Mouse (Mus musculus) granulocyte monocyte progenitor cell, adult 5-6 weeks (primary cell): ENCODE measurements around the gene Acot4. TPM values are rescaled to one million over a fixed set of nuclear protein-coding genes. Genes with fewer than 3 reads are reported as not detected.
"Not testable (repeated sequence)": the region's sequence is repeated elsewhere in the genome, so short reads cannot be mapped to it uniquely, and the experiment has no call there.

Experiments used
- ATAC-seq: replicated peaks from 2 replicates; pipeline ENCODE4 v1.8.0; 2016; ENCODE audit warnings: mild to moderate bottlenecking, moderate TSS enrichment, inconsistent platforms; ENCODE audit not compliant: poor library complexity, severe bottlenecking
- total RNA-seq, 2 experiments: library from RNA; stranded (forward) in 1 of 2; stranded (reverse) in 1 of 2; fragments of 200-712, 200-1000 nt in 1 of 2; fragments of >200 nt in 1 of 2; fragmentation: Nextera tagmentation in 1 of 2; gene quantifications; 2 replicates each; pipeline ENCODE4 v1.2.3; 2014 to 2017

Gene Acot4
- total RNA-seq, 2 experiments from 2014 or later = 0.13 TPM; not detected in 1

DNA sequence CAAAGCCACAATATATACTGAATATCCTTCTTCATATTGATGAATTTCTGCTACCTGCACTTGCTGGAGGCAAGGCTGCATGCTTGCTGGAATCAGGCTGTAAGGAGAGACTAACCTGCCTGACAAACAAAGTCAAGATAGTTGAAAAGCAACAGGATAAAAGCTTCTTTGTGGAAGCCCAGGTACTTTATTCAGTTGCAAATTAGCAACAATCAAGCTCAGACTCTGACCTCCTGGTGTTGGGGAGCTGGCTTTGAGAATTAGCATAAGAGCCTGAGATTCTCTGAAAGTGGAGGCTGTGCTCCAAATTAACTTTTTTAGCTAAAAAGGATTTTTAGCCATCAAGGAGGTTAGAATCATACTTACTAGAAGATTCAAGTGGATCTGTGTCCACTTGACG is 9.1 kb upstream of the Acot4 start:
- not testable (repeated sequence) for ATAC-seq

DNA sequence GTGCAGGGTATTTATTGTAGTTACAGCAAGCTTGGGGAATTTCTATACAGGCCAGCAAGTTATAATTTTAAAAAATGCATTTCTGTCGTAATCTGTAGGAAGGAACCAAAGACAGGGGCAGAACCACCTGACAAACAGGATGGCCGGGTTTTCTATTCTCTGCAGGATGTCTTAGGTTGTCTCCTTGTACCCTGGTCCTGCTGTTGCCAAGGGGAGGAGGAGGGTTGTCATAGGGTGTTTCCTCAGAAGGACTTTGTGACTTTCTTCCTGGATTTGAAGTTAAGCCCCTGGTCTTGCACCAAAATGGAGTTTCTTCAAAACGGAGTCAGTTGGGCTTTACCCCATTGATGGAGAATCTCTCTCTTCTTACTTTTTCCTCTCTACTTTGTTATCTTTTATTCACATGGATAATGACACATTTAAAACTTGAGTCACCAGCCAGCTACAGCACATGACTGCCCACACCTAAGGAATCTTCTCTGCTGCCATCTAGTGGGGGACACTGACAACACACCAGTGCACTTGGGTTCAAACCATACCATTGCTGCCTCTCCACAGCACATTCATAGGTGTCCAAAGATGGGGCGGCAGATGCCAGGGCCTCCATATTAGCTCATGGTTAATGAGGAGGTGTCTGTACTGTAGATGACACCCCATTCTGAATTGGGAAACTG is 7.4 kb upstream of the Acot4 start:
- ATAC-seq = peak; percentile 91

DNA sequence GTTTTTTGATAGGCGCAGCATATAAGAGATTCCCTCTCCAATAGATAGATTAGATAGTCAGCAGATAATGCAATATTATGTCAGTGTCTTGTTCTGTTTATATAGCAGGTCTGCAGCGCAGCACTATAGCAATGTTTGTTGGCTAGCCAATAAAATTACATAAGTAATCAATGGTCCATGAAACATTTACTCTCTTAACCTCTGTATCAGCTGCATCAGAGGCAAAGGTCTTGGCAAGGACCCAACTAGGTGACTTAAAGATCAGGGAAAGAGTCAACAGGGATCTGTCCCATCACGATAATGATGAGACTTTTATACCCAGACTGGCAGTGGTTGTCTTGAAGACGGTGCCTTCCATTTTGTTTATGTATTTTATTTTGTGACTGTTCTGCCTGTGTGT is 5.3 kb upstream of the Acot4 start:
- ATAC-seq = no peak

DNA sequence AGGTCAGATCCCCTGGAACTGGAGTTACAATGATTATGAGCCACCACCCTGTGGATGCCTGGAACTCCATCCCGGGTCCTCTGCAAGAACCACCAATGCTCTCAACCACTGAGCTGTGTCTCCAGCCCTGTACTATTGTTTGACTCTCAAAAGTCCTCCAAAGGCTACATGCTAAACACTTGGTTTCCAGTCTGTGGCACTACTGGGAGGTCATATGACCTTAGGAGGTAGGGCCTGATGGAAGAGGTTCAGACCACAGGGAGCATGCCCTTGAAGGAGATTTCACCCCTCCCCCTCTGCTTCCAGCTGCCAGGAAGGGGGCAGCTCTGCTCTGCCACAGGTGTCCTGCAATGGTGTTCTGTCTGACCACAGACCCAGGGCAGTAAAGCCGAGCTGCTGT is 4.9 kb upstream of the Acot4 start:
- 0 out of 2 replicates have a peak, but pooled peaks have one; percentile 9 for ATAC-seq

DNA sequence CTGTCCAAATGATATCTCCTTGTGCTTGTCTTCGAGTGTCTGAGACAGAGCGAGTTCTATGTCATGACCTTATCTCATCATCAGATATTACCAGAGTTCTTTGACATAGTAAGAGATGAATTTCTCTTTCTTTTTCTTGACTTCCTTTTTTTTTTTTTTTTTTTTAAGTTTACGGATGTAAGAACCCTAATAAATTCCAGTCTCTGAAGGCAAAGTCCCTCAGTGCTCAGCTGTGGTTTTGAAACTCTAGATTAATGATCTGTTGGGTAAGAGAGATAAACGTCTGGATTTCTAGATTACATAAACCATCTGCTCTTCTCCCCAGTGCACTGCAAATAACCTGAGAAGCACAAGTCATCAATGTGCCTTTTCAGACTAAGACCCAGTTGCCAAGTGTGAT is 4.1 kb upstream of the Acot4 start:
- ATAC-seq = peak; percentile 60

DNA sequence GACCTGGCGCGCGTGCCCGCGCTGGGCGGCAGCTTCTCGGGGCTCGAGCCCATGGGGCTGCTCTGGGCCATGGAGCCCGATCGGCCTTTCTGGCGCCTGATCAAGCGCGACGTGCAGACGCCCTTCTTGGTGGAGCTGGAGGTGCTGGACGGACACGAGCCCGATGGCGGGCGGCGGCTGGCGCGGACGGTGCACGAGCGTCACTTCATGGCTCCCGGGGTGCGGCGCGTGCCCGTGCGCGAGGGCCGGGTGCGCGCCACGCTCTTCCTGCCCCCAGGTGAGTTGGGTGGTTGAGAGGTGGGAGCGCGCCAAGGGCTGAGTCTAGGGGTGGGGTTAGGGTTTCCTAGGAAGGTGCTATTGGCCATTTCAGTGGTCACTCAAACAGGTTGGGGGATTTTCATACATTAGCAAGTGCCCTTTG is 522 bp downstream of the Acot4 start, which contains the start of gene Gm49366:
Gm49366 (plus strand) TSS at position 245 of the 421 bp plus-strand sequence.
- ATAC-seq = not testable (repeated sequence)

DNA sequence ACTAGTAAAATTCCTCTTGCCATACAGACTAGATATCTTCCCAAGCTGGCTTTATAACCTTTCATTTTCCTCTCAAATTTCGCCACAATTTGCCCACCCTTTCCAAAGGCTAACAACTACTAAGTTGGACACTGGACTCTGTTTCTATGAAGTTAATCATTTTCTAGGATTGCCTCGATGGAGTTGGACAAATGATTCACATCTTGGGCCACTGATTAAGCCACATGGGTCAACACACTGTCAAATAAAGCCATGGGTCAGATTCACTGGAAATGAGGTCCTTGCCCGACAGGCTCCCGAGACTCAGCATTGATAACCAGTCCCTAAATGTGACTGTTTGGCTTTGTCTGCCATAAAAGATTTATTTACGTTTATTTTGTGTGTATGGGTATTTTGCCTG is 4.1 kb downstream of the Acot4 start:
- no peak for ATAC-seq

DNA sequence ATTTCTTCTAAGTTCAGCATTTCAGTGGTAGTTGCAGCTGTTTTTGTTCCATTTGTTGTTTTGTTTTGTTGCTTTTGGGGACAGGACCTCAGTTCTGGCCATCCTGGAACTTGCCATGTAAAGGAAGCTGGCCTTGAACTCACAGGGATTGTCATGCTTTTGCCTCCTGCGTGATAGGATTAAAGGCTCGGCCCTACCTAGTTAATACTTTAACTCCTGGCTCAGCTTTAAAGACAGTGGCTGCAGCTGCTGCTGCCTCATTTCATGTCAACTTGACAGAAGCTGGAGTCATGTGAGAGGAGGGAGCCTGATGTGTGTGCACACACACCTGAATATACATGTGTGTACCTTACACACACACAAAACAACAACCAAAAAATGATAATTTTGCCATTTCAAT is 5.9 kb downstream of the Acot4 start:
- ATAC-seq = no peak

DNA sequence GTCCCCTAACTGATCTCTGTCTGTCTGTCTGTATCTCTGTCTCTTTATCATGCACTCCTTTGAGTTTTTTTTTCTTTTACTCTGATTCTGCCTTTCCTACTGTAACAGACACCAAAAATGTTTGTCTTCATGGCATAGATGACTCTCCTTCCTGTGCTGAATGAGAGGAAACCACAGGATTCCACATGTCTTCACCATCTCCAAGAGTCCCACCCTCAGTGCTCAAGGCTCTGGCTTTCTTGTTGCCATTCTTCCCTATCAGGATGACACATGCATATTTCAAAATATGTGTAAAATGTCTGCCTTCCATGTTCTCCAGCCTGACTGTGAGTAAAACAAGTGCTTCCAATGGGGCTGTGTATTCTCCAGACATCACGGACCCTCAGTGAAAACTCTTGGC is 8.7 kb downstream of the Acot4 start:
- no peak for ATAC-seq

DNA sequence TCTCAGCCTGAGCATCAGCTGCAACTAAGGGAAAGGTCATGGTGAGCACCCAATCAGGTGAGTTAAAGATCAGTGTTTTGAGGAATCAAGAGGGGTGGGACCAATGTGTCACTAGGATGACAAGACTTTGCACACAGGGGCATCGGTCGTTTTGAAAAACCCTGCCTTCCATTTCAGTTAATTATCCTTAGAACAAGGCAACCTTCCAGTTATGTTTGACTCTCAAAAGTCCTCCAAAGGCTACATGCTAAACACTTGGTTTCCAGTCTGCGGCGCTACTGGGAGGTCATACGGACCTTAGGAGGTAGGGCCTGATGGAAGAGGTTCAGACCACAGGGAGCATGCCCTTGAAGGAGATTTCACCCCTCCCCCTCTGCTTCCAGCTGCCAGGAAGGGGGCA is 12.6 kb downstream of the Acot4 start:
- ATAC-seq = not testable (repeated sequence)

DNA sequence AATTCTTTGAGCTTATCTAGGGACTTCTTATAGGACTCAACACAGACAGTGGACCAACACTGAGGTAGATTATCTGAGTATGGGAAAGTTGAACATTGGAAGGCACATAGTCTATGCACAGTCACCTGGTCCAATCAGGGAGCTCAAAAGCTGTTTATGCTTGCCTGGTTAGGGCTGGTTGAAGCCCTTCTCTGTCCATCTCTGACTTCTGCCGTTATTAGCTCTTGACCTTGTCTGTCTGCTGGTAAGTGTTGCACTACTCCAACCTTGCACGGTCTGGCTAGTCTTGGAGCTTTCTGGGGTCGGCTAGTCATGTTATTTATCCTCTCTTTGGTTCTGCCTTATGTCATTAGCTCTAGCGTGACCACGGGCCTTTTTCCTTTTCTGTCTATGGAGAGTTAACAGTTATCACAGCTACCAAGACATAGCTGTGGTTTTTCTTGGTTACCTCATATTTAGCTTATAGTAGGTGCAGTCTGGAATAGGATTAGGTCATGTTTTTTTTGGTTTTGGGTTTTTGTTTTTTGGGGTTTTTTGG is 13.8 kb downstream of the Acot4 start, which contains the start of gene Acot3:
Acot3 (plus strand) TSS at position 208 of the 538 bp plus-strand sequence.
- no peak for ATAC-seq

DNA sequence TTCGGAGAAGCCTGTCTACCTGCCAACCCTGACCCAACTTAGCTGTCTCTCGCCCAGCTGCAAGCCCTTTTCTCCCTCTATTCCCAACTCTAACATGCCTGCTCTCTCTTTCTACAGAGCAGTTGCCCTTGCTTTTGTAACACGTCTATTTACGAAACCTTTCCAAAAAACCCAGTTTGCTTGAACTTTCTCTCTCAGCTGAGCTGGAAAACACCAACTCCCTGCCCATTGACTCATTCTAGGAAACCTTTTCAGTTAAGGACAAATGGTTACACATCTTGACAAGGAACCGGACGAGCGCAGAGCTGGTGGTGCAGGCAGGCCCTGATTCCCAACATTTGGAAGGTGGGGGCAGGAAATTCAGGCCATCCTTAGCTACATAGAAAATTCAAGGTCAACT is 14.4 kb downstream of the Acot4 start:
- no peak for ATAC-seq

DNA sequence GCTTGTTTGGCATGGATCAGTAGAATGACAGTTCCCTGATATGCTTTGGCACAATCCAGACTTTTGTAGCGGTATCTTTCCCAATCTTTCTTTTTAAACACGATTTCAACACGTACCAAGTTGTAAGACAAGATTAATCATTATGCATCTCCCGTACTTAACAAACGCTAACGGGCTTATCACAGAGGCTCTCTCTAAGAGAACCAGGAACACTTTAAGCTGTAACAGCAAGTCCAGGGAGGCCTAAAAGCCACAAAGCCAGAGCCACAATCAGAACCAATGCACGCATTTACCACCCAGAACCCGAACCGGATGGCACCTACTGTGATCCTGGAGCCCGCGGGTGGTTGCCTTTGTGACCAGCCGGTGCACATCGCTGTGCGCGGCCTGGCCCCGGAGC is 15.0 kb downstream of the Acot4 start:
- ATAC-seq = no peak

DNA sequence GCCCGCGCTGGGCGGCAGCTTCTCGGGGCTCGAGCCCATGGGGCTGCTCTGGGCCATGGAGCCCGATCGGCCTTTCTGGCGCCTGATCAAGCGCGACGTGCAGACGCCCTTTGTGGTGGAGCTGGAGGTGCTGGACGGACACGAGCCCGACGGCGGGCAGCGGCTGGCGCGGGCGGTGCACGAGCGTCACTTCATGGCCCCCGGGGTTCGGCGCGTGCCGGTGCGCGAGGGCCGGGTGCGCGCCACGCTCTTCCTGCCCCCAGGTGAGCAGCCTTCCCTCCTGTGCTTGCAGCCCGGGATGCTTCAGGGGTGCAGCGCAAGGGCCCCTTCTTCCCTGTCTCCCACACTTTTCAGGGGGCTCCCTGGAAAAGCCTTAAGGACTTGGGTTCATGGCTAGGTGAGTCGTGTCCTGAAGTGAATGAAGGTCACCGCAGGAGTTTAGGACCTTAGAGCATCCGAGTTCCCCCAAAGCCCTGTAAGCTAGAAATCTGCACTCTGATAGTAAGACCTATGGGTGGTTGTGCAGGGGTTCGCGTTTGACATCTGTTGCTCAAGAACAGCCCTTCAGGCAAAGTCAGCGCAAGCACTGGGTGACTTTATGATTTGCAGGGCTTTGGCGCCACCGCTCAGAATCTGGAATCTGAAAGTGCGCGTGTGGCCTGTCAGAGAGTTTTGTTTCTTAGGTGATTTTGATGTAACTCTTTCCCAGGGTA is 15.7 kb downstream of the Acot4 start:
- peak; percentile 35; the same call in 1 of the 2 replicates for ATAC-seq

DNA sequence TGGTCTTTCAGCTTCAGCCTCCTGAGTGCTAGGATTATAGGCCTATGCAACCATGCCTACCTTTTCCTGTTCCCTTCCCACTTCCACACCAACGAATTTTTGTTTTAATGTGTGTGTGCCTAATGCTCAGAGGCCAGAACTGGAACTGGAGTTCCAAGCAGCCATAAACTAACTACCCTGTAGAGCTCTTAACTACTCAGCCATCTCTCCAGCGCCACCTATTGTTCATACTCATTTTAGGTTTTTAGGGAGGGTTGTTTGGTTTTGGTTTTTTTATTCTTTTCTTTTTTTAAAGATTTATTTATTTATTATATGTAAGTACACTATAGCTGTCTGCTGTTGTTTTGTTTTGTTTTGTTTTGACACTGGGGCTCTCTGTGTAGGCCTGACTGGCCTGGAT is 22.8 kb downstream of the Acot4 start:
- ATAC-seq = peak; percentile 52

DNA sequence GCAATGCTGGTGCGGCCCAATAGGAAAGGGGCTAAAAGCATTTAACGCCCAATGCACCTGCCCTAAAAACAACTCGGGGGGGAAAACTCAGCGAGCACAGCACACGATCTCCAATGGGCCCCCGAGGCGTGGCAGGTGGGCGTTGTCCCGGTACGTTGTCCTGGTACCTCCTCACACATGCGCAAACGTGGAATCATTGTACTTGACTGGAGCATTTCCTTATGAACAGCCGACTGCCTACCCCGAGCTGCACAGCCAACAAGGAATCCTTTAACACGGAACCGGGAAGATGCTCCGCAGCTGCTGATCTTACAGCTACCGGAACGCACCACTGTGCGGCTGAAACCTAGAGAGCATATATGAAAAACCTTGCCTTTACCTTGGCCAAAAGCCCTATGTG is 24.2 kb downstream of the Acot4 start:
- ATAC-seq = no peak

DNA sequence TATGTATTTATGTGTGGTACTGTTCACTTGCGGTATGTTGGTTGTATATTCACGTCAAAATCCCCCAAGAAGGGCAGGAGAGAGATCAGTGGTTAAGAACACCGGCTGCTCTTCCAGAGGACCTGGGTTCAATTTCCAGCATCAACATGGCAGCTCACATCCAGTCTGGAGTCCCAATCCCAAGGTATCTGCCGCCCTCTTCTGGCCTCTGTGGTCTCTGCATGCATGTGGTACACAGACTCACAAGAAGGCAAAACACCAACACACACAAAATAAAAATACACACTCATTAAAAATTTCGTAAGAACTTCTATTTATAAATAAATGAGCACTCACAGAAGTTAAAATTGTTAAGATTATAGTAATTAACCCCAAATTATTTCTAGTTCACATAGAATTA is 25.0 kb downstream of the Acot4 start:
- no peak for ATAC-seq

DNA sequence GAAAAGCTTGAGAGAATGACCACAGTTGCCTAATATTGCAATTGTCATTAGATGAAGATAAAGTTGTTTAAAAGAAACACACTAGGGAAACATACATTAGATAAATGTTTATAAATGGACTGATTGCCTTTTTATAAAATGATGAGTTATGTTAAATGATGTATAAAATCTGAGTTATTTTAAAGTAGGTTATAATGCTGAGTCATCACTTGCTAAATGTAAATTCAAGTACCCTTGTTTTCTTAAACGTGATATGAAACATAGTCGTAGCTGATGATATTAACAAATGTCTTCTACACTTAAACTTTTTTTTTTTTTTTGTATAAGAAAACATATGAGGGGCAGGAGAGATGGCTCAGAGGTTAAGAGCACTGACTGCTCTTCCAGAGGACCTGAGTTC is 25.7 kb downstream of the Acot4 start:
- no peak for ATAC-seq

DNA sequence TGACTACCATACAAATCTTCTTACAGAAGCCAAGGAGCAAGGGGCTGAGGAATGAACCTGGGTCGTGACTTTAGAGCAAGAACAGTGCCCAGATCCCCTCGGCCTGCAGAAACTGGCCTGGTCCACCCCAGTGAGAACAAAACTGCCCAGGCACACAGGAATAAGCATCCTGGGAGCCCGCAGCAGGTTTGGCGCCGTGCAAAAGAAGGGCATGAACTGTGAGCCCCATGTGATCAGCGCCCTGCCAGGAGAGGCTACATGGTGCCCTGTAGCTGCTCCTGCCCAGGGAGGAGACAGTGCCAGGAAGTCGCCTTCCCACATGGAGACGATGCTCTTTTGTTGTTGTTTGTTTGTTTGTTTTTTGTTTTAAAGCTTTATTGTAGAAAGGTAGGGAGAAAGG is 26.4 kb downstream of the Acot4 start:
- ATAC-seq = no peak

DNA sequence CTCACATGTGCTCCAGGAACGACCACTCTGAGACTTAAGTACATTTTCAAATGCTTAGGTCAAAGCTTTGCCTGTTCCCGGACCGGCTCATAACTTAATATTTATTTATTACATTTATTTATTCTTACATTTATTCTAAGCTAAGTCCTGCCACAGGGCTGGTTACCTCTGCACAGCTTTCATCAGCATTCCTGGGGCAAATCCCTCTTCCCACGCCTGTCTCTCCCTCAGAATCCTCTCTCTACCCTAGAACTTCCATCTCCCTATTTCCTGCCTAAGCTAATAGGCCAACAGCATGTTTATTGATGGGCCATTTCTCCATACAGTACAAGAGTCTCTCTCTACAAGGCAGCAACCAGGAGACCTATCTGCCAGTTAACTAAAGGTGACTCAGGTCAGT is 29.6 kb downstream of the Acot4 start:
- ATAC-seq = no peak

DNA sequence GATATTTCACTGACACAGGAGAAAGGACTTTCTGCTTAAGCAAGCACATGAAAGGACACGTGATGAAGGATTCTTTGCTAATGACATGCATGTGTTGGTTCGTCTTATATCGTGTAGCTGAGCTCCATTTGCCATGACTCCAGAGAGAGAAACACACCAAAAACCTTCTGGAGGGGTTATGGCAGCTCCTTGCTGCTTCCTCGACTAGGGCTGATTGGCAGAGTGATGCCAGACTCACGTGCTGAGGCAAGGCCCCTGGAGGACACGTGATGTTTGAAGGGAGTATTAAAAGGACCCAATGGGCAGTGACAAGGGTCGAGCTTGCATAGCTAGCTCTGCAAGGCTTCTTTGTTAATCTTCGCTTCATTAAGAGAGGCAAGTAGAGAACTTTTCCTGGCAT is 30.1 kb downstream of the Acot4 start:
- no peak for ATAC-seq

DNA sequence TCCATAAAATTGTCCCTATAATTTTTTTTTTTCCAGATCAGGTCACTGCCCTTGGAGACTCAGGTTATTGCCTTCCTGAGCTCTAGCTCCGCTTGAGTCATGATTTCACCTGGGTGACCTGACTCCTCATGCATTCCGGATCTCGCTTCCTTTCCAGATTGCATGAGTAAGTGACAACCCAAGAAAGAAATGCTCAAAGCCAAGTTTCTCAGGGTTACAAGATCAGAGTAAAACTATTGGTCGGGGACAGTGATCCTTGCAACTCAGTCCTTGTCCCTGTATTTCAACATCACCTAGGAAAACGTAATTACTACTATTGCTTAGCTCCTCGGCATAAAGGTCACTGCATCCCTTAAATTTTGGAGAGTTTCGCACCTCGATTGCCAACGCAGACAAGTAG is 30.8 kb downstream of the Acot4 start, which contains the start of gene Acot5:
Acot5 (plus strand) TSS at position 340 of the 400 bp plus-strand sequence.
- no peak for ATAC-seq
